Comparison of ENCODE assay signal across 19 mouse cellular contexts in genomic region chr1:170059347-170059746, GRCm38 (mm10). TPM values are rescaled to one million over a fixed set of nuclear protein-coding genes. Genes with fewer than 3 reads are reported as not detected.
DNase-seq lines count a peak whose midpoint lies in the region; ATAC-seq lines count a peak whose summit lies in the region.
"Had no signal": no experiment of that assay in that cellular context is flagged by ENCODE, and none has a peak within 500 bp of the region (broad histone marks: within the 10 kb centered on the region; RNA-seq: fewer than 3 reads in every experiment).

No protein-coding gene starts in this region.

- H3K9me3 ChIP-seq in forebrain, embryonic 16.5 days (ENCODE audit: control insufficient read depth, low read length), result no peaks in the 10 kb centered on the region
- no peaks in the 10 kb centered on the region for H3K9me3 ChIP-seq in forebrain, embryonic 10.5 days
- no peaks in the 10 kb centered on the region for H3K9me3 ChIP-seq in neural tube, embryonic 15.5 days (replicated peaks)
- H3K9me3 ChIP-seq: midbrain, embryonic 12.5 days had no signal

- H3K4me2 ChIP-seq in forebrain, embryonic 16.5 days (ENCODE audit: low read length), result no peak overlapping the region
- H3K4me2 ChIP-seq in neural tube, embryonic 15.5 days, result no peak overlapping the region
- H3K4me2 ChIP-seq: heart, embryonic 13.5 days; hindbrain, embryonic 12.5 days; midbrain, embryonic 12.5 days had no signal

- no peaks in the 10 kb centered on the region for H3K36me3 ChIP-seq in forebrain, embryonic 16.5 days (ENCODE audit: control insufficient read depth, insufficient read depth)
- H3K36me3 ChIP-seq in forebrain, embryonic 10.5 days (replicated peaks), result no peaks in the 10 kb centered on the region
- H3K36me3 ChIP-seq in neural tube, embryonic 15.5 days, result no peaks in the 10 kb centered on the region
- H3K36me3 ChIP-seq: heart, embryonic 13.5 days; hindbrain, embryonic 12.5 days; midbrain, embryonic 12.5 days had no signal

- WGBS in forebrain, embryonic 16.5 days, result 65% methylated on average over 9 of the region's 9 CpGs
- 87% methylated on average over 9 of the region's 9 CpGs for WGBS in forebrain, embryonic 10.5 days
- 73% methylated on average over 9 of the region's 9 CpGs for WGBS in neural tube, embryonic 15.5 days

- no peaks in the 10 kb centered on the region for H3K4me1 ChIP-seq in forebrain, embryonic 16.5 days (replicated peaks; ENCODE audit: control insufficient read depth, insufficient read depth, low read length)
- H3K4me1 ChIP-seq in forebrain, embryonic 10.5 days, result peaks cover 8% of the 10 kb centered on the region
- H3K4me1 ChIP-seq in neural tube, embryonic 15.5 days, result peaks cover 5% of the 10 kb centered on the region
- H3K4me1 ChIP-seq: midbrain, embryonic 12.5 days had no signal

- ATAC-seq in forebrain, embryonic 16.5 days, result peak; percentile 69
- ATAC-seq in neural tube, embryonic 15.5 days (ENCODE audit: low FRiP score), result no peak
- ATAC-seq: intestine, embryonic 16.5 days had no signal

- no peak overlapping the region for H3K9ac ChIP-seq in forebrain, embryonic 16.5 days (replicated peaks; ENCODE audit: low read depth, low read length)
- no peak overlapping the region for H3K9ac ChIP-seq in neural tube, embryonic 15.5 days (replicated peaks)
- H3K9ac ChIP-seq: heart, embryonic 13.5 days; hindbrain, embryonic 12.5 days; midbrain, embryonic 12.5 days had no signal

- H3K4me3 ChIP-seq in forebrain, embryonic 16.5 days (replicated peaks; ENCODE audit: low read length), result no peak overlapping the region
- H3K4me3 ChIP-seq in forebrain, embryonic 10.5 days, result no peak overlapping the region
- no peak overlapping the region for H3K4me3 ChIP-seq in neural tube, embryonic 15.5 days (replicated peaks)
- H3K4me3 ChIP-seq: heart, embryonic 13.5 days; hindbrain, embryonic 12.5 days; midbrain, embryonic 12.5 days had no signal

- no peak overlapping the region for H3K27ac ChIP-seq in forebrain, embryonic 16.5 days (ENCODE audit: low read length)
- H3K27ac ChIP-seq in forebrain, embryonic 10.5 days, result no peak overlapping the region
- H3K27ac ChIP-seq in neural tube, embryonic 15.5 days (replicated peaks), result no peak overlapping the region
- H3K27ac ChIP-seq: heart, embryonic 13.5 days; hindbrain, embryonic 12.5 days; midbrain, embryonic 12.5 days had no signal

- intact Hi-C loops in left cerebral cortex, postnatal 14 days (cut with DNase I), result no loop called here

- no peak for DNase-seq in forebrain, embryonic 10.5 days (ENCODE audit: extremely low spot score, low spot score)
- peak; percentile 22 for DNase-seq in layer of hippocampus, adult 11-12 months (ENCODE audit: low spot score)
- DNase-seq in layer of hippocampus, adult 9-10 months (ENCODE audit: low spot score), result no peak
- peak; percentile 87 for DNase-seq in fibroblast of lung, adult 2 months (ENCODE audit: low read depth)
- DNase-seq in left cerebral cortex, postnatal 14 days (ENCODE audit: low spot score in 2 of 2), result no peak
- DNase-seq: adrenal gland, postnatal 14 days; cerebellum, adult 9-10 months; kidney, postnatal 14 days; lung, adult 18-20 months; lung, postnatal 36 days; right cerebral cortex, postnatal 14 days; thymus, postnatal 36 days had no signal

- no peaks in the 10 kb centered on the region for H3K27me3 ChIP-seq in forebrain, embryonic 16.5 days (replicated peaks; ENCODE audit: control insufficient read depth, insufficient read depth, low read length)
- no peaks in the 10 kb centered on the region for H3K27me3 ChIP-seq in forebrain, embryonic 10.5 days (ENCODE audit: poor library complexity, severe bottlenecking)
- no peaks in the 10 kb centered on the region for H3K27me3 ChIP-seq in neural tube, embryonic 15.5 days (replicated peaks)
- H3K27me3 ChIP-seq: heart, embryonic 13.5 days; hindbrain, embryonic 12.5 days; midbrain, embryonic 12.5 days had no signal

RNA-seq across cellular contexts. Expression of gene Ddr2, which starts 51.2 kb away (rescaled TPM):
- 7.9 and 12.3 TPM in 2 replicates for polyA plus RNA-seq in forebrain, embryonic 16.5 days (2015; fragmentation: Nextera tagmentation; extraction: Ambion mirVana)
- polyA plus RNA-seq in forebrain, embryonic 10.5 days (2016; fragmentation: Nextera tagmentation; extraction: Ambion mirVana), result 28.7 and 30.7 TPM in 2 replicates
- polyA plus RNA-seq in neural tube, embryonic 15.5 days (2015; fragmentation: Nextera tagmentation; extraction: Ambion mirVana), result 8.4 and 10.6 TPM in 2 replicates
- total RNA-seq in left cerebral cortex, postnatal 14 days (2021), result 1 to 10 TPM; 7.6 to 9.9 TPM
- total RNA-seq: MEL had no signal

Comparison
In these comparisons a context has a peak if more than half of its experiments do, and no peak if none do; other contexts are left out.
1. DNase-seq: peak in layer of hippocampus, adult 11-12 months (single experiment) and fibroblast of lung, adult 2 months (single experiment); none in forebrain, embryonic 10.5 days (single experiment), layer of hippocampus, adult 9-10 months (single experiment) and left cerebral cortex, postnatal 14 days (0 of 2).